Mouse (Mus musculus) layer of hippocampus, adult 2 months (tissue): ENCODE measurements at regions not wholly inside any gene's neighbourhood (a gene's known extent, or its start where the extent isn't known, plus 50 kb on each side); places are given as distances from the start of the nearest gene placed in this dataset.
A peak's percentile ranks its signal among the peaks of the same experiment; 100 is the strongest.

ENCODE experiments used
- DNase-seq, 2 experiments: peaks; one replicate each; pipeline ENCODE4 v3.0.0; 2022; ENCODE audit warnings: low spot score in 2 of 2
- H3K27ac ChIP-seq: fragments of 200-600 bp; 2 replicates; pipeline ENCODE4 v1.8.1; 2022
- H3K4me3 ChIP-seq: fragments of 200-600 bp; 2 replicates; pipeline ENCODE4 v1.8.1; 2022; ENCODE audit warnings: mild to moderate bottlenecking
- CTCF ChIP-seq: fragments of 200-600 bp; conservative IDR thresholded peaks from 2 replicates; pipeline ENCODE4 v1.8.1; 2022; ENCODE audit warnings: antibody characterized with exemption, mild to moderate bottlenecking, moderate library complexity

- Histone ChIP-seq H3K27ac (no peak overlapping the region), H3K4me3 (no peak overlapping the region)
- DNase-seq: no peak
- no peak for TF ChIP-seq CTCF
These were observed 86.9 kb upstream of the Prokr2 start for GRCm38 (mm10) chr2:132472126-132472525.

- no peak for DNase-seq
- Histone ChIP-seq H3K4me3 (no peak overlapping the region), H3K27ac (no peak overlapping the region)
- no peak for TF ChIP-seq CTCF
These were observed 83.9 kb upstream of the Prokr2 start for GRCm38 (mm10) chr2:132468957-132469642.

- H3K27ac ChIP-seq: peak overlapping the region; percentile 8; the same call in 1 of the 2 replicates
- no peak for TF ChIP-seq CTCF
- DNase-seq: no peak
- H3K4me3 ChIP-seq: no peak overlapping the region
These were observed 69.8 kb upstream of the Prokr2 start for GRCm38 (mm10) chr2:132455029-132455428.

- DNase-seq: no peak
- H3K4me3 ChIP-seq: no peak overlapping the region
- TF ChIP-seq CTCF: no peak
- H3K27ac ChIP-seq: no peak overlapping the region
These were observed 64.1 kb upstream of the Prokr2 start for GRCm38 (mm10) chr2:132449347-132449746.

- Histone ChIP-seq H3K4me3 (no peak overlapping the region), H3K27ac (no peak overlapping the region)
- no peak for TF ChIP-seq CTCF
- no peak for DNase-seq
These were observed 62.6 kb upstream of the Prokr2 start for GRCm38 (mm10) chr2:132447826-132448225.

- no peak overlapping the region for H3K27ac ChIP-seq
- no peak for DNase-seq
- H3K4me3 ChIP-seq: no peak overlapping the region
These were observed 60.8 kb upstream of the Prokr2 start for GRCm38 (mm10) chr2:132446019-132446418.

GRCm38 (mm10) chr2:132444442-132445161 lies 59.4 kb upstream of the Prokr2 start:
- no peak for TF ChIP-seq CTCF
- DNase-seq: no peak
- H3K4me3 ChIP-seq: no peak overlapping the region
- no peak overlapping the region for H3K27ac ChIP-seq

More at GRCm38 (mm10) chr2:132446019-132446418, 60.8 kb upstream of the Prokr2 start:
- no peak for TF ChIP-seq CTCF
